Mouse (Mus musculus) forebrain, embryonic 13.5 days (tissue): ENCODE data around the gene Srpr. TPM values are rescaled to one million over a fixed set of nuclear protein-coding genes. Genes with fewer than 3 reads are reported as not detected.
A peak's percentile ranks its signal among the peaks of the same experiment; 100 is the strongest.

Experiments
- ATAC-seq: fragments of 200-750 bp; cut with Nextera tagmentation; 2 replicates; pipeline ENCODE4 v1.8.0; 2017
- H3K27ac ChIP-seq: fragments of 300-500 bp; sonication (generic); 2 replicates; pipeline ENCODE4 v1.5.1; 2015; ENCODE audit warnings: inconsistent platforms, mild to moderate bottlenecking, moderate library complexity
- H3K27me3 ChIP-seq: fragments of 300-500 bp; sonication (generic); 2 replicates; pipeline ENCODE4 v1.6.1; 2015; ENCODE audit warnings: mild to moderate bottlenecking, inconsistent platforms
- H3K36me3 ChIP-seq: fragments of 300-500 bp; sonication (generic); 2 replicates; pipeline ENCODE4 v1.6.1; 2015; ENCODE audit warnings: mild to moderate bottlenecking, inconsistent platforms; ENCODE audit not compliant: poor library complexity, severe bottlenecking
- H3K4me1 ChIP-seq: fragments of 300-500 bp; sonication (generic); 2 replicates; pipeline ENCODE4 v1.6.1; 2015; ENCODE audit warnings: inconsistent platforms
- H3K4me2 ChIP-seq: fragments of 300-500 bp; sonication (generic); 2 replicates; pipeline ENCODE4 v1.6.1; 2015; ENCODE audit warnings: inconsistent platforms, mild to moderate bottlenecking, moderate library complexity
- H3K4me3 ChIP-seq: fragments of 300-500 bp; sonication (generic); 2 replicates; pipeline ENCODE4 v1.5.1; 2015; ENCODE audit warnings: mild to moderate bottlenecking, inconsistent platforms
- H3K9ac ChIP-seq: fragments of 300-500 bp; sonication (generic); 2 replicates; pipeline ENCODE4 v1.6.1; 2015; ENCODE audit warnings: mild to moderate bottlenecking, inconsistent platforms
- H3K9me3 ChIP-seq: fragments of 300-500 bp; sonication (generic); replicated peaks from 2 replicates; pipeline ENCODE4 v1.6.1; 2016; ENCODE audit warnings: inconsistent platforms
- WGBS: fragments of 180-500 bp; shearing (Covaris S2); methylation state at CpG from one replicate; pipeline ENCODE4 v1.1.7; 2015; 5-methylcytosine and 5-hydroxymethylcytosine counted together
- polyA plus RNA-seq: library from polyadenylated mRNA; unstranded; fragments of >200 nt; fragmentation: Nextera tagmentation; extraction: Ambion mirVana; gene quantifications from 2 replicates; pipeline ENCODE4 v1.2.1, GENCODE M21; 2015

The Srpr gene
- polyA plus RNA-seq, 1 experiment from 2014 or later: 57.6 TPM

GRCm38 (mm10) chr9:35267976-35268715 is 68.2 kb downstream of the Srpr start:
- ATAC-seq: peak; percentile 67
- Histone ChIP-seq H3K4me1 (peaks cover 20% of the 10 kb centered on the region), H3K9ac (peak overlapping the region; percentile 72), H3K4me3 (peak overlapping the region; percentile 58), H3K27ac (peak overlapping the region; percentile 49; the same call in 1 of the 2 replicates), H3K4me2 (peak overlapping the region; percentile 73), H3K36me3 (peaks cover 14% of the 10 kb centered on the region), H3K9me3 (no peaks in the 10 kb centered on the region), H3K27me3 (no peaks in the 10 kb centered on the region)
- 2% methylated on average over 21 of the region's 21 CpGs for WGBS

GRCm38 (mm10) chr9:35277855-35278365 is 77.9 kb downstream of the Srpr start:
- WGBS: 87% methylated on average over 3 of the region's 3 CpGs
- no peaks in the 10 kb centered on the region for H3K9me3 ChIP-seq
- ATAC-seq: no peak

GRCm38 (mm10) chr9:35278451-35278850 is 78.5 kb downstream of the Srpr start:
- peaks cover 42% of the 10 kb centered on the region for H3K36me3 ChIP-seq
- H3K9ac ChIP-seq: no peak overlapping the region
- no peak for ATAC-seq
- H3K4me2 ChIP-seq: no peak overlapping the region
- no peaks in the 10 kb centered on the region for H3K27me3 ChIP-seq
- H3K4me1 ChIP-seq: peaks cover 5% of the 10 kb centered on the region; the same call in 1 of the 2 replicates
- 88% methylated on average over 4 of the region's 4 CpGs for whole genome bisulfite sequencing
- no peak overlapping the region for H3K4me3 ChIP-seq
- H3K27ac ChIP-seq: no peak overlapping the region
- no peaks in the 10 kb centered on the region for H3K9me3 ChIP-seq

More at GRCm38 (mm10) chr9:35277855-35278365, 77.9 kb downstream of the Srpr start:
- Histone ChIP-seq H3K4me1 (no peaks in the 10 kb centered on the region), H3K9ac (no peak overlapping the region), H3K4me3 (no peak overlapping the region), H3K27ac (no peak overlapping the region), H3K36me3 (peaks cover 47% of the 10 kb centered on the region), H3K4me2 (no peak overlapping the region), H3K27me3 (no peaks in the 10 kb centered on the region)

- Histone ChIP-seq H3K27me3 (no peaks in the 10 kb centered on the region), H3K4me3 (no peak overlapping the region), H3K4me1 (peaks cover 8% of the 10 kb centered on the region; the same call in 1 of the 2 replicates), H3K4me2 (no peak overlapping the region), H3K9ac (no peak overlapping the region), H3K9me3 (no peaks in the 10 kb centered on the region), H3K27ac (no peak overlapping the region), H3K36me3 (peaks cover 13% of the 10 kb centered on the region; the same call in 1 of the 2 replicates)
- 18% methylated on average over 5 of the region's 5 CpGs for WGBS
- ATAC-seq: peak; percentile 67
Measured at GRCm38 (mm10) chr9:35282006-35282850, 82.3 kb downstream of the Srpr start.

- WGBS: 67% methylated on average over 5 of the region's 5 CpGs
Measured at GRCm38 (mm10) chr9:35282851-35283200, 82.9 kb downstream of the Srpr start.

GRCm38 (mm10) chr9:35283415-35284069 is 83.6 kb downstream of the Srpr start:
- peak overlapping the region; percentile 16; the same call in 1 of the 2 replicates for H3K9ac ChIP-seq

More at GRCm38 (mm10) chr9:35282851-35283200, 82.9 kb downstream of the Srpr start:
- ATAC-seq: no peak
- H3K4me3 ChIP-seq: no peak overlapping the region
- H3K9me3 ChIP-seq: no peaks in the 10 kb centered on the region
- H3K4me1 ChIP-seq: peaks cover 8% of the 10 kb centered on the region; the same call in 1 of the 2 replicates
- no peak overlapping the region for H3K27ac ChIP-seq
- H3K4me2 ChIP-seq: no peak overlapping the region
- H3K9ac ChIP-seq: no peak overlapping the region
- peaks cover 7% of the 10 kb centered on the region; the same call in 1 of the 2 replicates for H3K36me3 ChIP-seq
- peaks cover 3% of the 10 kb centered on the region; the same call in 1 of the 2 replicates for H3K27me3 ChIP-seq

GRCm38 (mm10) chr9:35284351-35284750 is 84.4 kb downstream of the Srpr start:
- no peak overlapping the region for H3K4me2 ChIP-seq
- WGBS: 84% methylated on average over 4 of the region's 4 CpGs
- H3K27me3 ChIP-seq: peaks cover 9% of the 10 kb centered on the region; the same call in 1 of the 2 replicates
- no peaks in the 10 kb centered on the region for H3K36me3 ChIP-seq
- H3K9ac ChIP-seq: no peak overlapping the region
- H3K4me3 ChIP-seq: no peak overlapping the region
- no peak overlapping the region for H3K27ac ChIP-seq
- peaks cover 8% of the 10 kb centered on the region; the same call in 1 of the 2 replicates for H3K4me1 ChIP-seq
- no peaks in the 10 kb centered on the region for H3K9me3 ChIP-seq
- no peak for ATAC-seq

More at GRCm38 (mm10) chr9:35283415-35284069, 83.6 kb downstream of the Srpr start:
- peaks cover 8% of the 10 kb centered on the region; the same call in 1 of the 2 replicates for H3K4me1 ChIP-seq
- H3K27ac ChIP-seq: no peak overlapping the region
- no peaks in the 10 kb centered on the region for H3K9me3 ChIP-seq
- no peak overlapping the region for H3K4me2 ChIP-seq
- 0 out of 2 replicates have a peak, but pooled peaks cover 1% of the 10 kb centered on the region for H3K36me3 ChIP-seq
- ATAC-seq: peak; percentile 34; the same call in 1 of the 2 replicates
- H3K27me3 ChIP-seq: peaks cover 8% of the 10 kb centered on the region; the same call in 1 of the 2 replicates
- H3K4me3 ChIP-seq: no peak overlapping the region
- WGBS: 78% methylated on average over 13 of the region's 13 CpGs

GRCm38 (mm10) chr9:35286351-35286750 is 86.4 kb downstream of the Srpr start:
- WGBS: 78% methylated on average over 3 of the region's 3 CpGs
- ATAC-seq: no peak
- peaks cover 9% of the 10 kb centered on the region; the same call in 1 of the 2 replicates for H3K27me3 ChIP-seq

GRCm38 (mm10) chr9:35289992-35290391 is 90.0 kb downstream of the Srpr start:
- Histone ChIP-seq H3K9ac (no peak overlapping the region), H3K27me3 (peaks cover 13% of the 10 kb centered on the region), H3K4me2 (no peak overlapping the region), H3K4me1 (0 out of 2 replicates have a peak, but pooled peaks cover 6% of the 10 kb centered on the region), H3K9me3 (no peaks in the 10 kb centered on the region), H3K4me3 (no peak overlapping the region), H3K36me3 (no peaks in the 10 kb centered on the region), H3K27ac (no peak overlapping the region)
- 0 out of 2 replicates have a peak, but pooled peaks have one; percentile 27 for ATAC-seq
- 11% methylated on average over 7 of the region's 7 CpGs for WGBS

More at GRCm38 (mm10) chr9:35286351-35286750, 86.4 kb downstream of the Srpr start:
- Histone ChIP-seq H3K27ac (no peak overlapping the region), H3K9ac (no peak overlapping the region), H3K4me2 (no peak overlapping the region), H3K4me3 (no peak overlapping the region), H3K9me3 (no peaks in the 10 kb centered on the region), H3K4me1 (peaks cover 15% of the 10 kb centered on the region; the same call in 1 of the 2 replicates), H3K36me3 (no peaks in the 10 kb centered on the region)

- WGBS: 94% methylated on average over 3 of the region's 3 CpGs
- H3K4me2 ChIP-seq: no peak overlapping the region
- 0 out of 2 replicates have a peak, but pooled peaks cover 6% of the 10 kb centered on the region for H3K4me1 ChIP-seq
- peaks cover 13% of the 10 kb centered on the region for H3K27me3 ChIP-seq
- no peaks in the 10 kb centered on the region for H3K36me3 ChIP-seq
- H3K9me3 ChIP-seq: no peaks in the 10 kb centered on the region
- no peak for ATAC-seq
- no peak overlapping the region for H3K9ac ChIP-seq
- no peak overlapping the region for H3K4me3 ChIP-seq
- no peak overlapping the region for H3K27ac ChIP-seq
Measured at GRCm38 (mm10) chr9:35290417-35290816, 90.4 kb downstream of the Srpr start.

GRCm38 (mm10) chr9:35290916-35291315 is 90.9 kb downstream of the Srpr start:
- Histone ChIP-seq H3K36me3 (no peaks in the 10 kb centered on the region), H3K4me2 (no peak overlapping the region), H3K27ac (no peak overlapping the region), H3K4me3 (no peak overlapping the region), H3K27me3 (peaks cover 13% of the 10 kb centered on the region), H3K9me3 (no peaks in the 10 kb centered on the region), H3K4me1 (0 out of 2 replicates have a peak, but pooled peaks cover 6% of the 10 kb centered on the region), H3K9ac (no peak overlapping the region)
- WGBS: 82% methylated on average over 4 of the region's 4 CpGs
- ATAC-seq: no peak
